Mouse (Mus musculus) midbrain, embryonic 14.5 days (tissue): ENCODE results near the gene Ddb2. TPM values are rescaled to one million over a fixed set of nuclear protein-coding genes. Genes with fewer than 3 reads are reported as not detected.
A peak's percentile ranks its signal among the peaks of the same experiment; 100 is the strongest.

Experiments used
- ATAC-seq: fragments of 200-750 bp; cut with Nextera tagmentation; 2 replicates; pipeline ENCODE4 v1.8.0; 2017; ENCODE audit warnings: moderate number of reproducible peaks, moderate library complexity; ENCODE audit not compliant: low FRiP score, low TSS enrichment
- DNase-seq: peaks from one replicate; pipeline ENCODE4 v3.0.0-alpha.2; 2015
- H3K27ac ChIP-seq: fragments of 300-500 bp; sonication (generic); replicated peaks from 2 replicates; pipeline ENCODE4 v1.5.1; 2014; ENCODE audit warnings: mild to moderate bottlenecking, low read depth, low read length, moderate library complexity
- H3K27me3 ChIP-seq: fragments of 300-500 bp; sonication (generic); 2 replicates; pipeline ENCODE4 v1.6.1; 2014; ENCODE audit warnings: low read length, control low read depth, mixed read lengths; ENCODE audit not compliant: control insufficient read depth, insufficient read depth
- H3K36me3 ChIP-seq: fragments of 300-500 bp; sonication (generic); 2 replicates; pipeline ENCODE4 v1.6.1; 2014; ENCODE audit warnings: low read length, control low read depth; ENCODE audit not compliant: control insufficient read depth, insufficient read depth
- H3K4me1 ChIP-seq: fragments of 300-500 bp; sonication (generic); 2 replicates; pipeline ENCODE4 v1.6.1; 2014; ENCODE audit warnings: mild to moderate bottlenecking, antibody characterized with exemption, low read length, control low read depth; ENCODE audit not compliant: control insufficient read depth, insufficient read depth
- H3K4me2 ChIP-seq: fragments of 300-500 bp; sonication (generic); 2 replicates; pipeline ENCODE4 v1.6.1; 2014; ENCODE audit warnings: mild to moderate bottlenecking, low read length, moderate library complexity
- H3K4me3 ChIP-seq: fragments of 300-500 bp; sonication (generic); replicated peaks from 2 replicates; pipeline ENCODE4 v1.5.1; 2014; ENCODE audit warnings: low read depth, low read length
- H3K9ac ChIP-seq: fragments of 300-500 bp; sonication (generic); replicated peaks from 2 replicates; pipeline ENCODE4 v1.6.1; 2014; ENCODE audit warnings: mild to moderate bottlenecking, low read length, moderate library complexity
- H3K9me3 ChIP-seq: fragments of 300-500 bp; sonication (generic); 2 replicates; pipeline ENCODE4 v1.6.1; 2016; ENCODE audit warnings: low read length, control low read depth, mixed read lengths; ENCODE audit not compliant: control insufficient read depth
- WGBS: fragments of 180-500 bp; shearing (Covaris S2); extraction: QIAGEN DNeasy Blood & Tissue Kit; methylation state at CpG from one replicate; pipeline ENCODE4 v1.1.7; 2014; 5-methylcytosine and 5-hydroxymethylcytosine counted together
- polyA plus RNA-seq: library from polyadenylated mRNA; unstranded; fragments of >200 nt; fragmentation: Nextera tagmentation; extraction: Ambion mirVana; gene quantifications from 2 replicates; pipeline ENCODE4 v1.2.1, GENCODE M21; 2014

Ddb2 gene
- polyA plus RNA-seq, 1 experiment from 2014 or later = 10.6 TPM

GRCm38 (mm10) chr2:91257126-91257980, 20.6 kb upstream of the Ddb2 start:
- Histone ChIP-seq H3K36me3 (no peaks in the 10 kb centered on the region), H3K27me3 (peaks cover 10% of the 10 kb centered on the region; the same call in 1 of the 2 replicates), H3K4me2 (peak overlapping the region; percentile 99), H3K9me3 (no peaks in the 10 kb centered on the region), H3K4me1 (peaks cover 23% of the 10 kb centered on the region), H3K9ac (peak overlapping the region; percentile 56), H3K27ac (peak overlapping the region; percentile 22; the same call in 1 of the 2 replicates), H3K4me3 (peak overlapping the region; percentile 50)
- WGBS = 1% methylated on average over 22 of the region's 22 CpGs
- peak; percentile 62 for DNase-seq
- ATAC-seq = peak; percentile 40

GRCm38 (mm10) chr2:91256256-91257125, 19.7 kb upstream of the Ddb2 start:
- DNase-seq (peak; percentile 60), ATAC-seq (peak; percentile 57)
- Histone ChIP-seq H3K4me1 (peaks cover 23% of the 10 kb centered on the region), H3K4me2 (peak overlapping the region; percentile 99), H3K27me3 (peaks cover 10% of the 10 kb centered on the region; the same call in 1 of the 2 replicates), H3K36me3 (no peaks in the 10 kb centered on the region), H3K9ac (peak overlapping the region; percentile 56), H3K27ac (no peak overlapping the region), H3K4me3 (peak overlapping the region; percentile 50), H3K9me3 (no peaks in the 10 kb centered on the region)
- under 1% methylated on average over 52 of the region's 52 CpGs for WGBS

- H3K4me2 ChIP-seq = peak within 1 kb of the TSS; percentile 99
- peaks cover 23% of the 10 kb centered on the region for H3K4me1 ChIP-seq
- H3K36me3 ChIP-seq = no peaks in the 10 kb centered on the region
- no peaks in the 10 kb centered on the region for H3K9me3 ChIP-seq
- peak within 1 kb of the TSS; percentile 50 for H3K4me3 ChIP-seq
- no peak within 1 kb of the TSS for H3K27ac ChIP-seq
- peak; percentile 55 for DNase-seq
- H3K27me3 ChIP-seq = peaks cover 10% of the 10 kb centered on the region; the same call in 1 of the 2 replicates
- WGBS = 1% methylated on average over 27 of the region's 27 CpGs
- peak within 1 kb of the TSS; percentile 56 for H3K9ac ChIP-seq
- peak; percentile 11; the same call in 1 of the 2 replicates for ATAC-seq
These were observed 18.9 kb upstream of the Ddb2 start, which contains the start of gene Pacsin3 for GRCm38 (mm10) chr2:91255661-91256150. Pacsin3 (plus strand) TSS chr2:91255954.

- no peak overlapping the region for H3K4me3 ChIP-seq
- no peak overlapping the region for H3K4me2 ChIP-seq
- no peak overlapping the region for H3K9ac ChIP-seq
- ATAC-seq (no peak), DNase-seq (peak; percentile 38)
- peaks cover 10% of the 10 kb centered on the region; the same call in 1 of the 2 replicates for H3K27me3 ChIP-seq
- H3K36me3 ChIP-seq = no peaks in the 10 kb centered on the region
- WGBS = 32% methylated on average over 8 of the region's 8 CpGs
- H3K27ac ChIP-seq = no peak overlapping the region
- H3K4me1 ChIP-seq = peaks cover 23% of the 10 kb centered on the region
- H3K9me3 ChIP-seq = no peaks in the 10 kb centered on the region
These were observed 18.1 kb upstream of the Ddb2 start for GRCm38 (mm10) chr2:91254725-91255380.

- H3K4me3 ChIP-seq = no peak overlapping the region
- ATAC-seq (no peak), DNase-seq (no peak)
- no peak overlapping the region for H3K9ac ChIP-seq
- H3K4me2 ChIP-seq = no peak overlapping the region
- H3K27ac ChIP-seq = no peak overlapping the region
- no peaks in the 10 kb centered on the region for H3K36me3 ChIP-seq
- no peaks in the 10 kb centered on the region for H3K9me3 ChIP-seq
- 0 out of 2 replicates have a peak, but pooled peaks cover 7% of the 10 kb centered on the region for H3K27me3 ChIP-seq
- 59% methylated on average over 4 of the region's 4 CpGs for WGBS
- H3K4me1 ChIP-seq = peaks cover 21% of the 10 kb centered on the region
These were observed 15.7 kb upstream of the Ddb2 start for GRCm38 (mm10) chr2:91252512-91252911.

- H3K4me3 ChIP-seq = no peak overlapping the region
- H3K4me2 ChIP-seq = no peak overlapping the region
- H3K27ac ChIP-seq = no peak overlapping the region
- no peaks in the 10 kb centered on the region for H3K9me3 ChIP-seq
- ATAC-seq (no peak), DNase-seq (no peak)
- no peaks in the 10 kb centered on the region for H3K36me3 ChIP-seq
- H3K27me3 ChIP-seq = 0 out of 2 replicates have a peak, but pooled peaks cover 6% of the 10 kb centered on the region
- peaks cover 16% of the 10 kb centered on the region for H3K4me1 ChIP-seq
- WGBS = 82% methylated on average over 4 of the region's 4 CpGs
- H3K9ac ChIP-seq = no peak overlapping the region
These were observed 15.2 kb upstream of the Ddb2 start for GRCm38 (mm10) chr2:91252001-91252400.

- H3K36me3 ChIP-seq = no peaks in the 10 kb centered on the region
- no peak overlapping the region for H3K4me3 ChIP-seq
- no peak overlapping the region for H3K27ac ChIP-seq
- no peaks in the 10 kb centered on the region for H3K9me3 ChIP-seq
- no peak overlapping the region for H3K4me2 ChIP-seq
- DNase-seq = no peak
- H3K9ac ChIP-seq = no peak overlapping the region
- WGBS = 92% methylated on average over 4 of the region's 4 CpGs
- no peaks in the 10 kb centered on the region for H3K27me3 ChIP-seq
- H3K4me1 ChIP-seq = no peaks in the 10 kb centered on the region
- ATAC-seq = no peak
These were observed 11.6 kb upstream of the Ddb2 start for GRCm38 (mm10) chr2:91248366-91248765.
